Mouse (Mus musculus) forebrain, postnatal 0 days (tissue): Measurements from ENCODE around the gene Stag1. TPM values are rescaled to one million over a fixed set of nuclear protein-coding genes. Genes with fewer than 3 reads are reported as not detected.

ENCODE experiments used
- ATAC-seq: fragments of 200-750 bp; cut with Nextera tagmentation; 2 replicates; pipeline ENCODE4 v1.8.0; 2017; ENCODE audit warnings: mild to moderate bottlenecking, moderate library complexity
- DNase-seq: peaks from one replicate; pipeline ENCODE4 v3.0.0-alpha.2; 2015
- H3K27ac ChIP-seq: fragments of 300-500 bp; sonication (generic); 2 replicates; pipeline ENCODE4 v1.5.1; 2014; ENCODE audit warnings: low read depth, mild to moderate bottlenecking, antibody characterized with exemption, low read length, moderate library complexity, mixed read lengths
- H3K27me3 ChIP-seq: fragments of 300-500 bp; sonication (generic); 2 replicates; pipeline ENCODE4 v1.6.1; 2014; ENCODE audit warnings: mild to moderate bottlenecking, low read length, mixed read lengths; ENCODE audit not compliant: insufficient read depth
- H3K36me3 ChIP-seq: fragments of 300-500 bp; sonication (generic); 2 replicates; pipeline ENCODE4 v1.6.1; 2014; ENCODE audit warnings: mild to moderate bottlenecking, moderate library complexity; ENCODE audit not compliant: insufficient read depth
- H3K4me1 ChIP-seq: fragments of 300-500 bp; sonication (generic); 2 replicates; pipeline ENCODE4 v1.6.1; 2014; ENCODE audit warnings: antibody characterized with exemption; ENCODE audit not compliant: insufficient read depth
- H3K4me2 ChIP-seq: fragments of 300-500 bp; sonication (generic); 2 replicates; pipeline ENCODE4 v1.6.1; 2014; ENCODE audit warnings: low read depth, mild to moderate bottlenecking, moderate library complexity
- H3K4me3 ChIP-seq: fragments of 300-500 bp; sonication (generic); 2 replicates; pipeline ENCODE4 v1.5.1; 2014; ENCODE audit warnings: low read depth, low read length, mixed read lengths
- H3K9ac ChIP-seq: fragments of 300-500 bp; sonication (generic); 2 replicates; pipeline ENCODE4 v1.6.1; 2014; ENCODE audit warnings: mild to moderate bottlenecking
- H3K9me3 ChIP-seq: fragments of 300-500 bp; sonication (generic); 2 replicates; pipeline ENCODE4 v1.6.1; 2016; ENCODE audit warnings: low read length
- CTCF ChIP-seq: sonication (generic); IDR thresholded peaks from 2 replicates; pipeline ENCODE4 v1.5.1; 2016; ENCODE audit warnings: antibody characterized with exemption, control low read depth, low read depth
- WGBS: fragments of 180-500 bp; shearing (Covaris S2); extraction: QIAGEN DNeasy Blood & Tissue Kit; methylation state at CpG from one replicate; pipeline ENCODE4 v1.1.7; 2014; 5-methylcytosine and 5-hydroxymethylcytosine counted together
- polyA plus RNA-seq: library from polyadenylated mRNA; unstranded; fragments of >200 nt; fragmentation: Nextera tagmentation; extraction: Ambion mirVana; gene quantifications from 2 replicates; pipeline ENCODE4 v1.2.1, GENCODE M21; 2015
- total RNA-seq: library from RNA; depleted of rRNA; stranded (reverse); fragments of >200 nt; gene quantifications from 2 replicates; pipeline ENCODE4 v1.2.3, GENCODE M21; 2014

Stag1 gene
- total and polyA plus RNA-seq, 2 experiments from 2014 or later = 22.4 to 65.1 TPM

DNA sequence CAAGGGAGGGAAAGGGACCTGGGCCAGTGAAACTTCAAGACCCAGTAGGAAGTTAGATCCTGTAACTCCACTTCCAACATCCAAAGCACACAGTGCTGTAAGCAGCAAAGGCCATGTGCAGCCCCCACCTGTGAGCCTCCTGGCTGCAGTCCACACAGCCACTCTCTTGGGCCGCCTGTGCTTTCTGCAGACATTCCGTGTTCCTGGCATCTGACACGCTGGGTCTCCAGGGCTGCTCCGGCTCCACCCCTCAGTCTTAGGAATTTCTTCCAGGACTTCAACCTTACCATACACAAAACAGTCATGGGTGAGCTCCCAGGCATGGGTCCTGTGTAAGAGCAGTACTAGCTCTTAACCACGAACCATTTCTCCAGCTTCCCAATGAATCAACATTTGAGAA is 381.7 kb downstream of the Stag1 start:
- H3K9ac ChIP-seq = no peak overlapping the region

GRCm38 (mm10) chr9:100982786-100983185 is 385.2 kb downstream of the Stag1 start:
- WGBS = 96% methylated on average over 7 of the region's 7 CpGs
- H3K4me3 ChIP-seq = no peak overlapping the region
- no peak for ATAC-seq
- no peak overlapping the region for H3K4me2 ChIP-seq
- peaks cover 23% of the 10 kb centered on the region for H3K36me3 ChIP-seq
- H3K9me3 ChIP-seq = no peaks in the 10 kb centered on the region
- H3K4me1 ChIP-seq = no peaks in the 10 kb centered on the region
- H3K27ac ChIP-seq = no peak overlapping the region
- no peak for DNase-seq
- no peaks in the 10 kb centered on the region for H3K27me3 ChIP-seq
- no peak overlapping the region for H3K9ac ChIP-seq
- no peak for TF ChIP-seq CTCF

More for the DNA sequence above, 381.7 kb downstream of the Stag1 start:
- no peak overlapping the region for H3K27ac ChIP-seq
- TF ChIP-seq CTCF = no peak
- 78% methylated on average over 5 of the region's 5 CpGs for WGBS
- ATAC-seq (no peak), DNase-seq (no peak)
- no peaks in the 10 kb centered on the region for H3K9me3 ChIP-seq
- H3K4me3 ChIP-seq = no peak overlapping the region
- no peaks in the 10 kb centered on the region for H3K4me1 ChIP-seq
- no peaks in the 10 kb centered on the region for H3K27me3 ChIP-seq
- H3K36me3 ChIP-seq = peaks cover 10% of the 10 kb centered on the region
- H3K4me2 ChIP-seq = no peak overlapping the region

GRCm38 (mm10) chr9:100984381-100985310 is 387.0 kb downstream of the Stag1 start:
- Histone ChIP-seq H3K9ac (no peak overlapping the region), H3K4me1 (no peaks in the 10 kb centered on the region), H3K27me3 (no peaks in the 10 kb centered on the region), H3K36me3 (peaks cover 23% of the 10 kb centered on the region), H3K27ac (no peak overlapping the region), H3K4me3 (no peak overlapping the region), H3K4me2 (no peak overlapping the region), H3K9me3 (no peaks in the 10 kb centered on the region)
- DNase-seq (no peak), ATAC-seq (no peak)
- no peak for TF ChIP-seq CTCF
- 96% methylated on average over 25 of the region's 25 CpGs for WGBS

GRCm38 (mm10) chr9:100987006-100987405 is 389.4 kb downstream of the Stag1 start:
- H3K4me2 ChIP-seq = no peak overlapping the region
- DNase-seq (no peak), ATAC-seq (no peak)
- H3K4me1 ChIP-seq = no peaks in the 10 kb centered on the region
- no peaks in the 10 kb centered on the region for H3K9me3 ChIP-seq
- H3K4me3 ChIP-seq = no peak overlapping the region
- no peaks in the 10 kb centered on the region for H3K27me3 ChIP-seq
- WGBS = 90% methylated on average over 5 of the region's 5 CpGs
- H3K36me3 ChIP-seq = peaks cover 23% of the 10 kb centered on the region
- no peak overlapping the region for H3K9ac ChIP-seq
- no peak for TF ChIP-seq CTCF
- no peak overlapping the region for H3K27ac ChIP-seq

GRCm38 (mm10) chr9:100987850-100988249 is 390.3 kb downstream of the Stag1 start:
- H3K4me1 ChIP-seq = no peaks in the 10 kb centered on the region
- H3K27me3 ChIP-seq = no peaks in the 10 kb centered on the region
- no peak for TF ChIP-seq CTCF
- 99% methylated on average over 3 of the region's 3 CpGs for WGBS
- no peak overlapping the region for H3K4me3 ChIP-seq
- H3K9me3 ChIP-seq = no peaks in the 10 kb centered on the region
- ATAC-seq (no peak), DNase-seq (no peak)
- peaks cover 23% of the 10 kb centered on the region for H3K36me3 ChIP-seq
- H3K9ac ChIP-seq = no peak overlapping the region
- no peak overlapping the region for H3K4me2 ChIP-seq
- no peak overlapping the region for H3K27ac ChIP-seq

DNA sequence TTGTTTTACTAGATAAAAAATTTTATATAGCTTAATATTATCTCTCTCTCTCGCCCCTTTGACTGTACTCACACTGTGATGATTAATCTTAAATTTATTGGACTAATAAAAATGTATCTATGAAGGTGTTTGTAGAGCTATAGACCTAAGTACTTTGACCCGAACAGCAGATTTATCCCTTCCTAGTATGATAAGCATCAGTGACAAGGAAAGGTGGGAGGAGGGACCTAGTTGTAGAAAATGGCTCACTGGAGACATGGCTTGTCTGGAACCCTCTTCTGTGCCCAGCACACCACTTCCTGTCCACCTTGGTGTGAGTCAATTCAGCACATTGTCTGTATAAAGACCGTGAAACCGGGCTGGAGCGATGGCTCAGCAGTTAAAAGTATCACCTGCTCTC is 393.0 kb downstream of the Stag1 start:
- H3K27ac ChIP-seq = no peak overlapping the region
- H3K9ac ChIP-seq = no peak overlapping the region
- no peaks in the 10 kb centered on the region for H3K4me1 ChIP-seq
- no peak for TF ChIP-seq CTCF
- H3K4me3 ChIP-seq = no peak overlapping the region
- H3K27me3 ChIP-seq = no peaks in the 10 kb centered on the region
- H3K9me3 ChIP-seq = no peaks in the 10 kb centered on the region
- no peak for DNase-seq
- H3K36me3 ChIP-seq = peaks cover 20% of the 10 kb centered on the region
- no peak for ATAC-seq
- H3K4me2 ChIP-seq = no peak overlapping the region
- WGBS = 94% methylated on average over 5 of the region's 5 CpGs

GRCm38 (mm10) chr9:100991321-100991720 is 393.7 kb downstream of the Stag1 start:
- Histone ChIP-seq H3K36me3 (peaks cover 20% of the 10 kb centered on the region), H3K27me3 (no peaks in the 10 kb centered on the region), H3K4me3 (no peak overlapping the region), H3K4me2 (no peak overlapping the region), H3K4me1 (no peaks in the 10 kb centered on the region), H3K27ac (no peak overlapping the region), H3K9ac (no peak overlapping the region), H3K9me3 (no peaks in the 10 kb centered on the region)
- WGBS = 93% methylated on average over 2 of the region's 2 CpGs
- no peak for TF ChIP-seq CTCF
- no peak for ATAC-seq
- no peak for DNase-seq
